Mouse (Mus musculus) heart, postnatal 25 days (tissue): ENCODE measurements around the gene Tex9. TPM values are rescaled to one million over a fixed set of nuclear protein-coding genes. Genes with fewer than 3 reads are reported as not detected.
"Not testable (repeated sequence)": the region's sequence is repeated elsewhere in the genome, so short reads cannot be mapped to it uniquely, and the experiment has no call there.

Experiments
- DNase-seq: peaks from one replicate; pipeline ENCODE4 v3.0.0; 2022; ENCODE audit warnings: low spot score
- intact Hi-C: fragments of 180-260 bp; cut with DNase I; formaldehyde crosslinking; loops from one replicate; pipeline ENCODE4 v1.15.1; 2025
- microRNA-seq: library from miRNA; unstranded; fragments of <30 nt; microRNA quantifications from one replicate; pipeline ENCODE4 v1.2.0, GENCODE M21; 2022
- total RNA-seq, 2 experiments: library from RNA; stranded (reverse); gene quantifications; 2 replicates each; pipeline ENCODE4 v1.2.3; 2021

The Tex9 gene
- total RNA-seq, 2 experiments from 2014 or later, result 1.6 to 2.6 TPM

GRCm38 (mm10) chr9:72404446-72404845 lies 87.6 kb downstream of the Tex9 start:
- intact Hi-C loops, result loop anchor here (10.0 kb wide), 1 partner anchor 760 kb away; no protein-coding TSS in a partner anchor
- DNase-seq, result no peak

- intact Hi-C loops, result loop anchor here (10.0 kb wide), 1 partner anchor 759 kb away; no protein-coding TSS in a partner anchor
- DNase-seq, result no peak
Observed at GRCm38 (mm10) chr9:72403421-72403820, 88.6 kb downstream of the Tex9 start.

- intact Hi-C loops, result loop anchor here (10.0 kb wide), 1 partner anchor 757 kb away; no protein-coding TSS in a partner anchor
- DNase-seq, result not testable (repeated sequence)
Observed at GRCm38 (mm10) chr9:72401769-72402168, 90.2 kb downstream of the Tex9 start.

Small RNAs within 50 kb of the gene (microRNA-seq; reads per million reads assigned to microRNA genes)
- gene Gm28010, result not detected

Other genes with a start within 250 kb of the Tex9 start
- gene Zfp280d, start 217.4 kb downstream of the Tex9 start, total RNA-seq, result 10 to 100 TPM; 17.9 to 20.8 TPM
- gene Mns1, start 54.2 kb downstream of the Tex9 start, total RNA-seq, result under 1 TPM; 0.11 to 0.13 TPM
- 10 to 100 TPM in 1 of 2 experiments, 1 to 10 TPM in 1; 8.7 to 10.3 TPM for gene Rfx7, start 40.0 kb upstream of the Tex9 start, total RNA-seq
- gene Nedd4, start 170.1 kb upstream of the Tex9 start, total RNA-seq, result 100 to 1,000 TPM; 337 to 377 TPM